Mouse (Mus musculus): Measurements from ENCODE around the gene Notch3. TPM values are rescaled to one million over a fixed set of nuclear protein-coding genes. Genes with fewer than 3 reads are reported as not detected.

Notch3 gene
- polyA plus RNA-seq, 1 experiment from 2014 or later, result 0.73 TPM

DNA sequence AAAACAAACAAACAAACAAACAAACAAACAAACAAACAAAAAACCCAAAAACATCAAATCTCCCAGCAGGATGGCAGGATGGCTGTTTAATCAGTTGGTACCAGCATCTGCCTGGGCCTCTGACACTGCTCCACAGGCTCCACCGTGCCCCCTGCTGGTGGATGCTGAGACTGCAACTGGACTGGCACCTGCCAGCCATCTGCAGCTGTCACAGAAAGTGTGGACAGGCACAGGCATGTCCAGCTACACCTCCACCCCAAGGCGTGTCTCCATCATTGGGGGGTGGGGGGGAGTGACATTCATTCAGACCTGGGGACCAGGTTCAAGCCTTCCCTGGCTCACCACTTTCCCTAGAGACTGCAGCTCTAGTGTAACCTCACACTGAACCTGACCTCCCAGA is 93.3 kb downstream of the Notch3 start:
- no peaks in the 10 kb centered on the region for H3K36me3 ChIP-seq (ENCODE audit: control insufficient read depth, insufficient read depth)
- 0 out of 2 replicates have a peak, but pooled peaks have one; percentile 20 for ATAC-seq (ENCODE audit: low read depth)
- peaks cover 3% of the 10 kb centered on the region for H3K9me3 ChIP-seq (replicated peaks; ENCODE audit: control insufficient read depth, low read length)
- no peak overlapping the region for H3K4me2 ChIP-seq (ENCODE audit: low read depth, low read length)
- peaks cover 7% of the 10 kb centered on the region; the same call in 1 of the 2 replicates for H3K4me1 ChIP-seq (ENCODE audit: control insufficient read depth, low read depth, low read length)
- H3K27me3 ChIP-seq (ENCODE audit: control insufficient read depth, insufficient read depth, low read depth, low read length), result no peaks in the 10 kb centered on the region
- WGBS (ENCODE audit: insufficient replicate concordance), result 0% methylated on average over 2 of the region's 2 CpGs
- no peak overlapping the region for H3K4me3 ChIP-seq (ENCODE audit: low read depth, low read length)
- no peak overlapping the region for H3K9ac ChIP-seq (ENCODE audit: low read depth, low read length)
- no peak overlapping the region for H3K27ac ChIP-seq (ENCODE audit: low read length)

Other genes with a start within 250 kb of the Notch3 start
- 12.3 and 13.3 TPM in 2 replicates for gene Rrp1b, start 130.8 kb downstream of the Notch3 start, polyA plus RNA-seq (2015; fragmentation: Nextera tagmentation; extraction: Ambion mirVana)
- gene Hsf2bp, start 130.5 kb downstream of the Notch3 start, polyA plus RNA-seq (2015; fragmentation: Nextera tagmentation; extraction: Ambion mirVana), result 0.14 and 0.28 TPM in 2 replicates
- not detected in 2 replicates for gene Ephx3, start 22.7 kb upstream of the Notch3 start, polyA plus RNA-seq (2015; fragmentation: Nextera tagmentation; extraction: Ambion mirVana)
- 28.3 and 36.0 TPM in 2 replicates for gene Brd4, start 117.9 kb upstream of the Notch3 start, polyA plus RNA-seq (2015; fragmentation: Nextera tagmentation; extraction: Ambion mirVana)
- gene Akap8, start 154.4 kb upstream of the Notch3 start, polyA plus RNA-seq (2015; fragmentation: Nextera tagmentation; extraction: Ambion mirVana), result 29.7 and 31.2 TPM in 2 replicates
- 37.9 and 42.2 TPM in 2 replicates for gene Akap8l, start 183.8 kb upstream of the Notch3 start, polyA plus RNA-seq (2015; fragmentation: Nextera tagmentation; extraction: Ambion mirVana)
- gene Wiz, start 222.6 kb upstream of the Notch3 start, polyA plus RNA-seq (2015; fragmentation: Nextera tagmentation; extraction: Ambion mirVana), result 4.8 and 5.8 TPM in 2 replicates
- gene Rasal3, start 236.7 kb upstream of the Notch3 start, polyA plus RNA-seq (2015; fragmentation: Nextera tagmentation; extraction: Ambion mirVana), result 2.6 and 2.9 TPM in 2 replicates

All from liver, embryonic 16.5 days (tissue).